Mouse (Mus musculus) gastrocnemius, postnatal 10 days (tissue): ENCODE data around the gene Fuom. TPM values are rescaled to one million over a fixed set of nuclear protein-coding genes. Genes with fewer than 3 reads are reported as not detected.

ENCODE experiments used
- DNase-seq: peaks from one replicate; pipeline ENCODE4 v3.0.0; 2021; ENCODE audit warnings: mixed read lengths
- total RNA-seq, 2 experiments: library from RNA; stranded (reverse); gene quantifications; 2 replicates each; pipeline ENCODE4 v1.2.3; 2021

Gene Fuom
- total RNA-seq, 2 experiments from 2014 or later: 31.2 TPM

DNA sequence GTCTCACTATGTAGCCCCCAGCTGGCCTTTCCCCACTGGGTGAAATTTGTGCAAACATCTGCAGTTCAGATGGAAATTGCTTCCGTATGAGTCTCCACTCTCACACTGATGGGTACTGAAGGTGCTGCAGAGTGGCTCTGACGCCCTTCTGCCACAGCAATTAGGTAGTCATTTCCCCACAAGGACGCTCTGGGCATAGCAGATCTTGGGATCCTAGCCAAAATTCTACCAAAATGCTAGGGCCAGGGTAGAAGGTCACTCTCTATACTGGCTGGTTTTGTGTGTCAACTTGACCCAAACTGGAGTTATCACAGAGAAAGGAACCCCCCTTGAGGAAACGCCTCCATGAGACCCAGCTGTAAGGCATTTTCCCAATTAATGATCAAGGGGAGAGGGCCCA, 1.8 kb upstream of the Fuom start:
- no peak for DNase-seq

- no peak for DNase-seq
Measured at GRCm38 (mm10) chr7:140101498-140101897, 743 bp downstream of the Fuom start.

DNA sequence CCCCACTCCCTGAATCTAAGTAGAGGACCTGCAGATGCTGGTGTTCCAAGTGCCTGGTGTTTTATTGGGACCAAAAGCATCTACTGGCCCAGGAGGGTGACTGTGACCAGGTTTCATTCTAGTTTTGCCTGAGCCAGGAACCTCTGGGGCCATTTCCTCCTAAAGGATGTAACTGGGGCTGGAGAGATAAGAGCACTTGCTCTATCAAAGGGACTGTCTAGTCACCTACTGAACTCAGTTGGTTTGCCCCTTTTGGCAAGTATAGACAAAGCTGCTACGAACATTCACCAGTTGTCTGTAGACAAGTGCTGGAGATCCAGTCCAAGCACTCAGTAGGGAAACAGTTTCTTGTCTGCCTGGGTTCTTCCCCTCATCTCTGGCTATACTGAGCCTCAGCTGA, 3.8 kb downstream of the Fuom start:
- DNase-seq: no peak

DNA sequence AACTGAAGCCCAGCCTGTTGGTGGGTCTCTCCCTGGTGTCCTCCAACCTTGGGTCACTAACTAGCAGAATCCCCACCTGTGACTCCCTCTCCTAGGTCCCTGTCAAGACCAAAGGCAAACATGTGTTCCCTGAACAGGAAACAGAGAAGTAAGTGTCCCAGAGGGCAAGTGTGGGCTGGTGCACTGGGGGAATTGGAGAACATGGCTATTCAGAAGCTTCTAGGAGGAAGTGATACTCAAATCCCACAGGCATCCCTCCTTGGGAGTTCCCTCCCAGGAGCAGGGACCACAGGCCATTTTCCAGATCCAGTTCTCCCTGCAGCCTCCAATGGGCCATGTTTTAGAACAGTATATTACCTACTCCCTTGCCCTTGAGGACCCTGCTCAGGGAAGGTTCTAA, 6.2 kb downstream of the Fuom start:
- DNase-seq: no peak

DNA sequence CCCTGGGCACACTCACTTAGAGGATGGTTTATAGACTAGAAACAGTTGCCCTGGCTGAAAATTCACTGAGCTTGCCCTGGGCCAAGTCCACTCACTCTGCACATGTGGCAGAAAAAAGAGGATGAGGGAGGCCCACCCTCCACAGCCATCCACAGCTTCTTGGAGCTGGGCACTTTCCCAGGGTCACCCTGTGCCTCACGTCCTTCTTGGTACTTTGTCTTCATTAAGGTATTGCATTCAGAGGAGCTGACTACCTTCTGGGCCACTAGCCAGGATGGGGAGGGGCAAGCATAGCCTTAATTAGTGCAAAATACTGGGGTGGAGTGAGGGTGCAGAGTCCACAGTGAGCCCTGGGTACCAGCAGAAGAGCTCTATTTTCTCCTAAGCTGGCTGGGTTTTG, 6.7 kb downstream of the Fuom start:
- no peak for DNase-seq

DNA sequence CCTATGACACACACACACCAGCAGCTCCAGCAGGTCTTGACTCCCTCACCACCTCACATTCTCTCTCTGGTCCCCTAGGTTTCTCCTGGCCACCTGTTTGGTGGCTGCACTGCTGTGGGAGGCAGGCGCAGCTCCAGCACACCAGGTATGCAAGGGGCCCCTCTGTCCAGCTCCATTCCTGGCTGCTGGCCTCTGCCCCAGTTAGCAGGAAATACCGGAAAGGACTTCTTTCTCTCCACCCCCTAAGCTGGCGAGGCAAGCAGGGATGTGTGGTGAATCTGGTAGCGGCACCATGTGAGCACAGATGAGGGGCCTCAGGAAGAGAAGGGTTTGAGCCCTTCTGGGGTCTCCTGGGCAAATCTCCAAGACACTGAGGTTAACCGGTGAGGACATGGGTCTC, 7.3 kb downstream of the Fuom start:
- DNase-seq: no peak

- DNase-seq: no peak
Measured at GRCm38 (mm10) chr7:140092924-140093528, 9.2 kb downstream of the Fuom start, which contains the start of gene Prap1. TSS of gene Prap1 (plus strand) at chr7:140093395.

GRCm38 (mm10) chr7:140090601-140091000, 11.6 kb downstream of the Fuom start:
- no peak for DNase-seq

- DNase-seq: peak; percentile 25
Measured at GRCm38 (mm10) chr7:140082242-140082678, 20.0 kb downstream of the Fuom start, which contains the start of gene Caly. TSS of gene Caly (minus strand) at chr7:140082548.

GRCm38 (mm10) chr7:140081408-140082241, 20.6 kb downstream of the Fuom start:
- DNase-seq: no peak

- DNase-seq: peak; percentile 25
Measured at GRCm38 (mm10) chr7:140080503-140081156, 21.6 kb downstream of the Fuom start.

GRCm38 (mm10) chr7:140078711-140079110, 23.5 kb downstream of the Fuom start:
- DNase-seq: peak; percentile 68

GRCm38 (mm10) chr7:140077698-140078097, 24.5 kb downstream of the Fuom start:
- DNase-seq: no peak

DNA sequence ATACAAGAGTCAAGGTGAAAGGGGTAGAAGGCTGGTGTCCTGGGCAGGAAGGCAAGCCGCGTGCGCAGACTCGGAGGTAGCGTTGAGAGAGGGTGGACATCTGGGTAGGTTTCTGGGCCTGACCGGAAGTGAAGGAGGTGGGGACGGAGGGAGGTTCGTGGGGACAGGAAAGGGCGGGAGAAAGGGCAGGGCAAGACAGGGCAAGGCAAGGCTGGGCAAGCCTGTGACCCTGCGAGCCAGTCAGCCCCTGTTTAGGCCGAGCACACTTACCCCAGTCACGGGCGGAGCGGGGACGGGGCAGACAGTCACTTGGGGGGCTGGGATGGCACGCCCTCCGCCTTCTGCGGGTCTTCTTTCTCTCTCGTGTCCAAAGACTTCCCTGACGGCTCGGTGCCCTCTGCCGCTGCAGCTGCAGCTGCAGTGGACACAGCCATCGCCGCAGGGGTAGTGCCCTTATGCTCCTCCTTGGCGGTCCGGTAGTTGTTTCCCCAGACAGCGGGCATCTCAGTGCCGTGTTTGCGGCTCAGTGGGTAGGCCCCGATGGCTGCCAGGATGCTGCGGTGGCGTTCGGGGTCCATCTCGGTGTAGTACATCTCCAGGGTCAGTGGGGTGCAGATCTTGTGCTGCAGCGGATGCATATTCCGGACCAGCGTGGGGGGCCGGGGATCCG, 32.1 kb downstream of the Fuom start:
- no peak for DNase-seq

DNA sequence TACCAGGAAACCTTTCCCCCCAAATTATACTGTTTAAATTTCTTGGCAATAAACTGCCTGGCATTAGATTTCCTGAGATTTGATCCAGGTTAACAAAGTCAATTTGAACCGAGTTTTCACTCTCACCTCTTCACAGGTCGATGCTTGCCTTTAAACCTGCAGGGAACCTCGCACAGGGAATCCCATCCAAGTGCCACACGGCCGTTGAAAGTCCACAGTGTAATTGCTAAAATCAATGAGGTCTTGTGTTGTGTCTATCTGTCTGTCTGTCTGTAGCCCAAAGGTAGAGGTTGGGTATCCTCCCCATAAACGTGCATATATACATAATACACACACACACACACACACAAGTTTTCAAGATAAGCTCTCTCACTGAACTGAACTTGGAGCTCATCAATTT, 34.8 kb downstream of the Fuom start:
- no peak for DNase-seq

GRCm38 (mm10) chr7:140063092-140063491, 39.1 kb downstream of the Fuom start:
- peak; percentile 72 for DNase-seq

DNA sequence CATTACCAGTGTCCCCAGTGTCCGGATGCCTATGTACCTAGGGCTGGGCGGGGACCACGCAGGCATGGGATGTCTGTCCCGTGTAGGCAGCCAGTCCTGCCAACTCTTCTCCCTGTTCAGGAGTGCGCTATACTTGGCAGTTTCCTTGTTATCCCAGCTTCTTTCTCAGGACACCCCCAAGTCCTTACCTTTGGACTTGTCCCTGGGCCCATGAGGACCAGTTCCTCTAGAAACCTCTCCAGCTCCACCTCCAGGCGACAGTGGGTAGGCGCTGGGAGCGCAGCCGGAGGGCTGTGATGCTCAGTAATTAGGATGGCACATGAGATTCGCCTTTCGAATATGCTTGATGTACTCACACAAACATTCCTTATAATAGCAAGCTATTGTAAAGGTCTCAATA, 39.9 kb downstream of the Fuom start:
- DNase-seq: no peak

GRCm38 (mm10) chr7:140061832-140062130, 40.5 kb downstream of the Fuom start:
- no peak for DNase-seq

DNA sequence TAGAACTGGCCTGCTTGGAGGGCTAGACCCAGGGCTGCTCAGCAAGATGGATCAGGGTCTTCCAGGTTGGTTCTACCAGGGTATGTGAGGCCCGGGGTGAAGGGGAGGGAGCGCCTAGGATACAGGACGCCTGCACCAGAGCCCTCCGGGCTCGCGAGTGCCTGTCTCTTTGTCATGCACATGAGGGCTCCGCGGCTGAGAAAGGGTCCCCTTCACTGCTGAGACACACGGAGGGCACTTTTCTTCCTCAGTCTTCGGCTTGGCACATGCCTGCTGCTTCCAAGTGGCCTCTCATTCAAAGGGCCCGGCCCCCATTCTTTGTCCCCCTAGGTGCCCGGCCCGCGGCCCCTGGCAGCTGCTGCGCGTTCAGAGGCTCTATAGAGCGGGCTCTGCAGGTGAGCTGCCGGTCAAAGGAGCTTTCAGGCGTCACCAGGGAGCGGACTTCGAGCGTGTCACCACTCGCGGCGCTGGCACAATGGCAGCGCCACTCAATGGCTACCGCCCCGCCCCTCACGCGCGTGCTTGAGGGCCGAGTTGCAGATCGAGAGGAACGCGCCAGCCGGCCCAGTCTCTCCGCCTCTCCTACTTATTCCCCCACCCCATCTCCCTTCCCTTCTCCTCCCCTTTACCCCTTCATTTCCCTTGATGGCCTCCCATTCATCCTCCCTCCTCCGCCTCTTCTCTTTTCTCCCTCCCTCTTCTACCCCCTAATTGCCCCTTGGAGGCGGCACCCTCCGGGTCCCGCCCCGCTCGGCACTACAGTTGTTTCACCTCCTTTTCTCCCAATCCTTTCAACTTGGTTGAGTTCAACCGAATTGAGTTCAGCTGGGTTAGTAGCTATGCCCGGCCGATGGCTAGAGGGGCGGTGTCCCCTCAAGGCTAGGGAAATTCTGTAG, 41.1 kb downstream of the Fuom start:
- peak; percentile 11 for DNase-seq

DNA sequence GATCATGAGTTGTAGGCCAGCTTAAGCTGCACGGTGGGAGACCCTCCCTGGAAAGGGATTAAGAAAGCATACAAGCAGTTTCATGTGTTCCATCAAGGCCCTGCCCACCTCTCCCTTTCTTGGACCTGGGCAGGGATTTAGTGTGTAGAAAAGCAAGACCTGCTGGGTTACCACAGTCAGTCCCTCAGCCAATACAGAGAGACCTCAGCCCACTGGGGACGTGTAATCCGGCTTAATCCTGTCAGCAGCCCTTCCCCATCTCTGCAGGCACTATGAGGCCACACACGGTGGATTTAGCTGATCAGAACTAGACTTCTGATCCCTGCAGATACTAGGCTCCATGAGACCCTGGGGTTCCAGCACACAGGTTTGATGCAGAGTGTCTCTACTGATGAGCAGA, 42.6 kb downstream of the Fuom start:
- DNase-seq: no peak

- no peak for DNase-seq
Measured at GRCm38 (mm10) chr7:140058528-140058927, 43.7 kb downstream of the Fuom start.
